In genomic region chr12:81074941-81075340, GRCm38 (mm10) we compare ENCODE assay signal across 28 mouse cellular contexts.
"Had no signal": no experiment of that assay in that cellular context is flagged by ENCODE, and none has a peak within 500 bp of the region (broad histone marks: within the 10 kb centered on the region; RNA-seq: fewer than 3 reads in every experiment).

No protein-coding gene starts in this region.

- H3K9ac ChIP-seq: heart, embryonic 13.5 days; heart, embryonic 15.5 days; hindbrain, embryonic 12.5 days; hindbrain, embryonic 14.5 days; intestine, embryonic 15.5 days; kidney, embryonic 15.5 days; limb, embryonic 13.5 days; limb, embryonic 15.5 days; liver, embryonic 12.5 days; liver, embryonic 14.5 days had no signal

- ATAC-seq: hindbrain, embryonic 16.5 days; inflammation-experienced regulatory T-cells, adult 6 months; intestine, embryonic 15.5 days; intestine, postnatal 0 days; liver, embryonic 12.5 days had no signal

- H3K9me3 ChIP-seq: intestine, embryonic 15.5 days; kidney, embryonic 15.5 days had no signal

- H3K4me1 ChIP-seq: heart, embryonic 13.5 days; heart, embryonic 15.5 days; hindbrain, embryonic 10.5 days; intestine, embryonic 15.5 days; kidney, embryonic 15.5 days; limb, embryonic 13.5 days; limb, embryonic 15.5 days; liver, embryonic 12.5 days had no signal

- H3K36me3 ChIP-seq: heart, embryonic 15.5 days; hindbrain, embryonic 12.5 days; intestine, embryonic 15.5 days; kidney, embryonic 15.5 days; limb, embryonic 13.5 days; limb, embryonic 15.5 days had no signal

- H3K4me3 ChIP-seq: gastrocnemius, adult 2 months; heart, adult 2 months; heart, embryonic 13.5 days; heart, embryonic 15.5 days; hindbrain, embryonic 10.5 days; hindbrain, embryonic 12.5 days; intestine, embryonic 15.5 days; kidney, embryonic 15.5 days; limb, embryonic 13.5 days; limb, embryonic 15.5 days; liver, embryonic 12.5 days had no signal

- DNase-seq: gastrocnemius, adult 2 months; gastrocnemius, postnatal 10 days; gastrocnemius, postnatal 25 days; heart, adult 2 months; heart, postnatal 4 days; kidney, adult 2 months; kidney, adult 9 months; kidney, postnatal 14 days; kidney, postnatal 36 days; layer of hippocampus, adult 9-11 months; layer of hippocampus, postnatal 36 days; left cerebral cortex, postnatal 4 days had no signal

- H3K4me2 ChIP-seq: heart, embryonic 11.5 days; heart, embryonic 13.5 days; heart, embryonic 15.5 days; hindbrain, embryonic 12.5 days; hindbrain, embryonic 14.5 days; intestine, embryonic 15.5 days; kidney, embryonic 15.5 days; limb, embryonic 13.5 days; limb, embryonic 15.5 days; liver, embryonic 12.5 days had no signal

- H3K27me3 ChIP-seq: heart, embryonic 13.5 days; heart, embryonic 15.5 days; hindbrain, embryonic 12.5 days; intestine, embryonic 15.5 days; kidney, embryonic 15.5 days; limb, embryonic 13.5 days; limb, embryonic 15.5 days; liver, embryonic 12.5 days had no signal

- H3K27ac ChIP-seq: gastrocnemius, adult 2 months; heart, adult 2 months; heart, embryonic 13.5 days; heart, embryonic 15.5 days; hindbrain, embryonic 10.5 days; hindbrain, embryonic 12.5 days; hindbrain, embryonic 14.5 days; intestine, embryonic 15.5 days; kidney, embryonic 15.5 days; kidney, postnatal 0 days; limb, embryonic 13.5 days; limb, embryonic 15.5 days; liver, embryonic 12.5 days; liver, embryonic 14.5 days had no signal
